In the genomic region with DNA sequence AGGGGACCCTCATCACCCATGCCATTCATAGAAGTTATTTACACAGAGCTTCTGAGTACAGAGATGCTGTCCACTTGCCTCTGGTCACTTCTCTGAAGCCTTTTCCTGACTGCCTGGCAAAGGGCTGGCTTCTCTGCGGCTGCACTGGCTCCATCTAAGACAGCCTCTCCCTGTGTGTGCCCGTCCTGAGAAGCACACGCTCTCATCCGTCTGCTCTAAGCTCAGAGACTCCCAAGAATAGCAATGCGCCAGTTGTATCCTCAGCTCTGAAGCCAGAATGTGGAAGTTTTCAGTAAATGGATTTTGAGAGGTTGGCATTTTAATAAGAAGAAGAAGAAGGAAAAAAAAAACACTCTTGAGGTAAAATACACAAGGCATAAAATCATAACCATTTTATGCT, we compare ENCODE assay signal across 27 mouse cellular contexts. TPM values are rescaled to one million over a fixed set of nuclear protein-coding genes. Genes with fewer than 3 reads are reported as not detected.
DNase-seq lines count a peak whose midpoint lies in the region; ATAC-seq and TF ChIP-seq lines count a peak whose summit lies in the region.
"Had no signal": no experiment of that assay in that cellular context is flagged by ENCODE, and none has a peak within 500 bp of the region (broad histone marks: within the 10 kb centered on the region; RNA-seq: fewer than 3 reads in every experiment).

No protein-coding gene starts in this region.

- intact Hi-C loops in left cerebral cortex, adult 2 months (cut with DNase I), result loop anchor here (5.0 kb wide), 1 partner anchor 60 kb away; a partner anchor contains a TSS

- no peak for DNase-seq in frontal cortex, postnatal 14 days (ENCODE audit: low spot score in 2 of 2)
- DNase-seq in left cerebral cortex, adult 2 months (ENCODE audit: extremely low spot score in 1 of 2, low spot score in 2 of 2), result no peak
- no peak for DNase-seq in left cerebral cortex, adult 11 months (ENCODE audit: low spot score)
- DNase-seq in right cerebral cortex, postnatal 10 days (ENCODE audit: low spot score in 2 of 2), result peak; percentile 55 to 77
- no peak for DNase-seq in ovary, postnatal 10 days (ENCODE audit: low spot score)
- DNase-seq in thymus, postnatal 4 days, result no peak
- DNase-seq: adrenal gland, adult 8-10 months; cerebellum, adult 8-10 months; cerebellum, postnatal 25 days; gastrocnemius, postnatal 25 days; liver, embryonic 13.5 days; thymus, postnatal 14 days had no signal

- ATAC-seq in frontal cortex, adult (ENCODE audit: low TSS enrichment), result peak; percentile 82
- ATAC-seq: forebrain, embryonic 14.5 days; hindbrain, postnatal 0 days; intestine, embryonic 15.5 days; lung, postnatal 0 days had no signal

- TF ChIP-seq CTCF in left cerebral cortex, adult 2 months (IDR thresholded peaks at IDR 0.05), result no peak

- no peak overlapping the region for H3K4me3 ChIP-seq in left cerebral cortex, adult 2 months
- H3K4me3 ChIP-seq: intestine, embryonic 15.5 days; limb, embryonic 10.5 days; limb, embryonic 15.5 days; liver, embryonic 13.5 days; megakaryocyte, embryonic 14.5 days; midbrain, embryonic 12.5 days; myocyte; neural tube, embryonic 12.5 days had no signal

- H3K27ac ChIP-seq in left cerebral cortex, adult 2 months, result peak overlapping the region; percentile 92
- H3K27ac ChIP-seq: hindbrain, postnatal 0 days; intestine, embryonic 15.5 days; limb, embryonic 10.5 days; limb, embryonic 15.5 days; liver, embryonic 13.5 days; midbrain, embryonic 12.5 days; neural tube, embryonic 12.5 days had no signal

RNA-seq across cellular contexts. Expression of a gene that starts 56.2 kb away (rescaled TPM):
- total RNA-seq in left cerebral cortex, adult 2 months (2021), result under 1 TPM; 0.49 to 0.63 TPM
- total RNA-seq: adrenal gland, postnatal 4 days; G1E; gastrocnemius, postnatal 25 days; heart, adult 8-10 months; heart, postnatal 25 days had no signal

Comparison
In these comparisons a context has a peak if more than half of its experiments do, and no peak if none do; other contexts are left out.
1. DNase-seq: peak in right cerebral cortex, postnatal 10 days (2 of 2); none in frontal cortex, postnatal 14 days (0 of 2), left cerebral cortex, adult 2 months (0 of 2), left cerebral cortex, adult 11 months (single experiment), ovary, postnatal 10 days (single experiment) and thymus, postnatal 4 days (single experiment).